Comparison of ENCODE assay signal across 26 mouse cellular contexts in genomic region chr9:59280888-59281287, GRCm38 (mm10). TPM values are rescaled to one million over a fixed set of nuclear protein-coding genes. Genes with fewer than 3 reads are reported as not detected.
DNase-seq lines count a peak whose midpoint lies in the region; ATAC-seq and TF ChIP-seq lines count a peak whose summit lies in the region.
"Had no signal": no experiment of that assay in that cellular context is flagged by ENCODE, and none has a peak within 500 bp of the region (broad histone marks: within the 10 kb centered on the region; RNA-seq: fewer than 3 reads in every experiment).

No protein-coding gene starts in this region.

- no peaks in the 10 kb centered on the region for H3K27me3 ChIP-seq in forebrain, embryonic 11.5 days (ENCODE audit: control insufficient read depth, insufficient read depth, low read length)
- no peaks in the 10 kb centered on the region for H3K27me3 ChIP-seq in forebrain, postnatal 0 days (ENCODE audit: insufficient read depth, low read length)
- no peaks in the 10 kb centered on the region for H3K27me3 ChIP-seq in forebrain, embryonic 15.5 days
- no peaks in the 10 kb centered on the region for H3K27me3 ChIP-seq in midbrain, embryonic 13.5 days
- H3K27me3 ChIP-seq: CH12.LX; heart, embryonic 13.5 days; Patski had no signal

- H3K4me1 ChIP-seq in forebrain, embryonic 11.5 days (replicated peaks; ENCODE audit: control insufficient read depth, insufficient read depth, low read length) = no peaks in the 10 kb centered on the region
- H3K4me1 ChIP-seq in forebrain, postnatal 0 days (ENCODE audit: insufficient read depth) = peaks cover 4% of the 10 kb centered on the region; the same call in 1 of the 2 replicates
- H3K4me1 ChIP-seq in forebrain, embryonic 15.5 days = peaks cover 18% of the 10 kb centered on the region
- H3K4me1 ChIP-seq in midbrain, embryonic 13.5 days (replicated peaks) = 0 out of 2 replicates have a peak, but pooled peaks cover 8% of the 10 kb centered on the region

- ATAC-seq in forebrain, embryonic 11.5 days (replicated peaks; ENCODE audit: low FRiP score) = no peak
- no peak for ATAC-seq in forebrain, postnatal 0 days
- ATAC-seq in forebrain, embryonic 15.5 days (replicated peaks) = no peak
- ATAC-seq in megakaryocyte, adult 5-6 weeks (ENCODE audit: poor library complexity, severe bottlenecking) = peak; percentile 53
- ATAC-seq in midbrain, embryonic 13.5 days = no peak
- no peak for ATAC-seq in megakaryocyte-erythroid progenitor cell, adult 5-6 weeks (replicated peaks; ENCODE audit: low FRiP score, low TSS enrichment, poor library complexity, severe bottlenecking)
- ATAC-seq: hindbrain, postnatal 0 days; inflammation-experienced regulatory T-cells, adult 6 months; intestine, embryonic 16.5 days; Patski had no signal

- no peak overlapping the region for H3K4me3 ChIP-seq in forebrain, embryonic 11.5 days (ENCODE audit: low read depth, low read length)
- no peak overlapping the region for H3K4me3 ChIP-seq in forebrain, postnatal 0 days (ENCODE audit: low read depth, low read length)
- no peak overlapping the region for H3K4me3 ChIP-seq in forebrain, embryonic 15.5 days
- no peak overlapping the region for H3K4me3 ChIP-seq in midbrain, embryonic 13.5 days (replicated peaks)
- H3K4me3 ChIP-seq: heart, adult 2 months; heart, embryonic 10.5 days; heart, embryonic 13.5 days had no signal

- DNase-seq in forebrain, embryonic 11.5 days (ENCODE audit: low spot score) = peak; percentile 4
- no peak for DNase-seq in forebrain, postnatal 0 days
- peak; percentile 30 for DNase-seq in 416B (ENCODE audit: low read depth)
- DNase-seq: adrenal gland, postnatal 10 days; B cell, adult 2 months; cerebellum, adult 11-12 months; cerebellum, adult 8-10 months; cerebellum, postnatal 10 days; cerebellum, postnatal 36 days; gastrocnemius, postnatal 25 days; heart, adult 2 months; heart, postnatal 14 days; heart, postnatal 4 days had no signal

- H3K4me2 ChIP-seq in forebrain, embryonic 11.5 days (ENCODE audit: low read depth, low read length, severe bottlenecking) = no peak overlapping the region
- H3K4me2 ChIP-seq in forebrain, postnatal 0 days (ENCODE audit: low read depth) = no peak overlapping the region
- H3K4me2 ChIP-seq in forebrain, embryonic 15.5 days (replicated peaks) = no peak overlapping the region
- no peak overlapping the region for H3K4me2 ChIP-seq in midbrain, embryonic 13.5 days (replicated peaks)
- H3K4me2 ChIP-seq: heart, embryonic 13.5 days; hindbrain, embryonic 14.5 days had no signal

- no peak for TF ChIP-seq CTCF in forebrain, postnatal 0 days (IDR thresholded peaks at IDR 0.05; ENCODE audit: low read depth)

- H3K9ac ChIP-seq in forebrain, embryonic 11.5 days (ENCODE audit: low read length) = no peak overlapping the region
- no peak overlapping the region for H3K9ac ChIP-seq in forebrain, postnatal 0 days
- no peak overlapping the region for H3K9ac ChIP-seq in forebrain, embryonic 15.5 days (replicated peaks)
- H3K9ac ChIP-seq in midbrain, embryonic 13.5 days (replicated peaks) = no peak overlapping the region
- H3K9ac ChIP-seq: heart, embryonic 13.5 days; hindbrain, embryonic 14.5 days had no signal

- no peaks in the 10 kb centered on the region for H3K36me3 ChIP-seq in forebrain, embryonic 11.5 days (ENCODE audit: control insufficient read depth, insufficient read depth, low read length)
- no peaks in the 10 kb centered on the region for H3K36me3 ChIP-seq in forebrain, postnatal 0 days (ENCODE audit: insufficient read depth)
- H3K36me3 ChIP-seq in forebrain, embryonic 15.5 days = no peaks in the 10 kb centered on the region
- no peaks in the 10 kb centered on the region for H3K36me3 ChIP-seq in midbrain, embryonic 13.5 days
- H3K36me3 ChIP-seq: G1E; heart, embryonic 10.5 days; heart, embryonic 13.5 days had no signal

- H3K9me3 ChIP-seq in forebrain, embryonic 11.5 days (ENCODE audit: control insufficient read depth, low read length) = no peaks in the 10 kb centered on the region
- H3K9me3 ChIP-seq in forebrain, postnatal 0 days (ENCODE audit: low read length) = no peaks in the 10 kb centered on the region
- no peaks in the 10 kb centered on the region for H3K9me3 ChIP-seq in forebrain, embryonic 15.5 days
- no peaks in the 10 kb centered on the region for H3K9me3 ChIP-seq in midbrain, embryonic 13.5 days
- H3K9me3 ChIP-seq: G1E; heart, embryonic 10.5 days; heart, embryonic 13.5 days had no signal

- WGBS in forebrain, embryonic 11.5 days = 92% methylated on average over 5 of the region's 5 CpGs
- 84% methylated on average over 5 of the region's 5 CpGs for WGBS in forebrain, postnatal 0 days
- WGBS in forebrain, embryonic 15.5 days = 89% methylated on average over 5 of the region's 5 CpGs
- 92% methylated on average over 5 of the region's 5 CpGs for WGBS in midbrain, embryonic 13.5 days

- no peak overlapping the region for H3K27ac ChIP-seq in forebrain, embryonic 11.5 days (ENCODE audit: low read depth, low read length)
- H3K27ac ChIP-seq in forebrain, postnatal 0 days (ENCODE audit: low read depth, low read length) = no peak overlapping the region
- peak overlapping the region; percentile 73; the same call in 1 of the 2 replicates for H3K27ac ChIP-seq in forebrain, embryonic 15.5 days (replicated peaks)
- H3K27ac ChIP-seq in midbrain, embryonic 13.5 days = no peak overlapping the region
- H3K27ac ChIP-seq: heart, adult 2 months; heart, embryonic 10.5 days; heart, embryonic 13.5 days; hindbrain, embryonic 14.5 days; hindbrain, postnatal 0 days had no signal

RNA-seq across cellular contexts. Expression of gene Adpgk, which starts 10.5 kb away (rescaled TPM):
- polyA plus RNA-seq in forebrain, embryonic 11.5 days (2014; fragmentation: Nextera tagmentation; extraction: Ambion mirVana) = 39.2 and 40.4 TPM in 2 replicates
- 20.4 and 26.8 TPM in 2 replicates for total RNA-seq in forebrain, postnatal 0 days (2014; rRNA removed)
- 14.5 and 16.2 TPM in 2 replicates for polyA plus RNA-seq in forebrain, postnatal 0 days (2015; fragmentation: Nextera tagmentation; extraction: Ambion mirVana)
- polyA plus RNA-seq in forebrain, embryonic 15.5 days (2015; fragmentation: Nextera tagmentation; extraction: Ambion mirVana) = 19.1 and 22.7 TPM in 2 replicates
- 199 and 247 TPM in 2 replicates for total RNA-seq in megakaryocyte, adult 5-6 weeks (2015)
- 176 and 232 TPM in 2 replicates for total RNA-seq in megakaryocyte, adult 5-6 weeks (2017)
- polyA plus RNA-seq in midbrain, embryonic 13.5 days (2015; fragmentation: Nextera tagmentation; extraction: Ambion mirVana) = 22.1 and 22.3 TPM in 2 replicates
- 44.5 and 53.1 TPM in 2 replicates for total RNA-seq in megakaryocyte-erythroid progenitor cell, adult 5-6 weeks (2014; fragmentation: Nextera tagmentation)
- 41.4 and 43.0 TPM in 2 replicates for total RNA-seq in megakaryocyte-erythroid progenitor cell, adult 5-6 weeks (2017)
